Mouse (Mus musculus) macrophage (primary cell): ENCODE measurements at regions not wholly inside any gene's neighbourhood (a gene's known extent, or its start where the extent isn't known, plus 50 kb on each side); places are given as distances from the start of the nearest gene placed in this dataset.
A peak's percentile ranks its signal among the peaks of the same experiment; 100 is the strongest.
"Not testable (repeated sequence)": the region's sequence is repeated elsewhere in the genome, so short reads cannot be mapped to it uniquely, and the experiment has no call there.

ENCODE experiments used
- H3K27ac ChIP-seq: fragments of 350-480 bp; formaldehyde crosslinking; 2 replicates; pipeline ENCODE4 v1.9.0; 2021
- H3K36me3 ChIP-seq: fragments of 350-480 bp; formaldehyde crosslinking; 2 replicates; pipeline ENCODE4 v1.9.0; 2021; ENCODE audit errors: inconsistent target
- H3K4me3 ChIP-seq: fragments of 350-480 bp; formaldehyde crosslinking; 2 replicates; pipeline ENCODE4 v1.9.0; 2021; ENCODE audit errors: inconsistent target
- H3K79me2 ChIP-seq: fragments of 350-480 bp; formaldehyde crosslinking; 2 replicates; pipeline ENCODE4 v1.9.0; 2021; ENCODE audit errors: inconsistent target
- WGBS: methylation state at CpG from one replicate; pipeline ENCODE4 v1.1.7; 2026; ENCODE audit warnings: inconsistent platforms; ENCODE audit not compliant: missing documents; 5-methylcytosine and 5-hydroxymethylcytosine counted together

DNA sequence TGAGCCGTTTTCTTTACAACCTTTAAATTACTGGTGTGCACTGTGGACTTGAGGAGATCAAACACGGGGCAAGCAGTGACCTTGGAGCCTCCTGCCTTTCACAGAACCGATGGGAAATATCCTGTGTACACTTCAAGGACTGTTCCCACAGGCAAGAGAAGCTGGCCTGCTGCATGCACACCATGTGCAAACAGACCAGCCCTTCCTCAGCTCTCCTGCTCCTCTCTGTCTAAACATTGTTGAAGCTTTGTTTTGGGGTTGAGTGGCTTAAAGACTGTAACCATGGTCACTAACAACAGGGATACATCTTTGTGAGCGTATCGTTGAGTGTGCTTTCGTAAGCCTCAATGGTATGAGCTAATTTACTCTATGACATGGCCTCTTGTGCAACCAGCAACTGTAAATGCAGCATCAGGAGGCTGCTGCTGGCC lies 50.2 kb upstream of the Agps start:
- H3K36me3 ChIP-seq, result no peaks in the 10 kb centered on the region
- no peak overlapping the region for H3K4me3 ChIP-seq
- H3K79me2 ChIP-seq, result peaks cover 29% of the 10 kb centered on the region; the same call in 1 of the 2 replicates
- H3K27ac ChIP-seq, result peak overlapping the region; percentile 24
- WGBS, result 51% methylated on average over 6 of the region's 6 CpGs

DNA sequence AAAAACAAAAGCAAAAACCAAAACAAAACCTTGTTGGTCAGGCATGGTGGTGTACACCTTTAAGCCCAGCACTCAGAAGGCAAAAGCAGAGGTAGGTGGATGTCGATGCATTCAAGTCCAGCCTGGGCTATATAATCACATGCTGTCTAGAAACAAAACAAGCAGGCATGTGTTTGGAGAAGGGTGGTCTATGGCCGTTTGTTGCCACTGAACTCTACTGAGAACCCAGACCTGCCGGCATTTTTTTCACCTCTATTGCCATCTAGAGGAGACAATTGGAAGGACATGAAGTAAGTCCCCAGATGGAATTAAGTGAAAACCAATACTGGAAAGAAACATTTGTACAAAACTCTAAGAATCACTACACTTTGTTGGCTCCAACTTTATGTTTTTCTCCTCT lies 50.9 kb upstream of the Agps start:
- H3K4me3 ChIP-seq, result no peak overlapping the region
- no peaks in the 10 kb centered on the region for H3K36me3 ChIP-seq
- 2% methylated on average over 3 of the region's 3 CpGs for WGBS
- H3K27ac ChIP-seq, result peak overlapping the region; percentile 24
- peaks cover 29% of the 10 kb centered on the region; the same call in 1 of the 2 replicates for H3K79me2 ChIP-seq

DNA sequence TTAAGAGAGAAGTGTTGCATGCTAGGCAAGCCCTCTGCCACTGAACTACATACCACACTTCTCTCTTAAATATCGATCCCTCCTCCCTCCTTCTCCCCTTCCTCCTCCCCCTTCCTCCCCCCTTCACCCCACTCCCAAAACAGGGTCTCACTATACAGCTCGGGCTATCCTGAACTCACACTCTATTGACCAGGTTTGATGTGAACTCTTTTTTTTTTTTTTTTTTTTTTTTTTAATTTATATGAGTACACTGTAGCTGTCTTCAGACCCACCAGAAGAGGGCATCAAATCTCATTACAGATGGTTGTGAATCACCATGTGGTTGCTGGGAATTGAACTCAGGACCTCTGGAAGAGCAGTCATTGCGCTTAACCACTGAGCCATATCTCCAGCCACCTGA lies 53.3 kb upstream of the Agps start:
- H3K79me2 ChIP-seq, result peaks cover 29% of the 10 kb centered on the region; the same call in 1 of the 2 replicates
- WGBS, result 92% methylated on average over 2 of the region's 3 CpGs
- H3K4me3 ChIP-seq, H3K36me3 ChIP-seq: not testable (repeated sequence)
- H3K27ac ChIP-seq, result peak overlapping the region; percentile 84

- Histone ChIP-seq H3K36me3 (no peaks in the 10 kb centered on the region), H3K79me2 (peaks cover 29% of the 10 kb centered on the region; the same call in 1 of the 2 replicates), H3K4me3 (peak overlapping the region; percentile 19), H3K27ac (peak overlapping the region; percentile 84)
- WGBS, result 2% methylated on average over 5 of the region's 6 CpGs
Measured at GRCm38 (mm10) chr2:75777040-75777451, 54.9 kb upstream of the Agps start.

GRCm38 (mm10) chr2:75776533-75776932 lies 55.4 kb upstream of the Agps start:
- Histone ChIP-seq H3K79me2 (peaks cover 26% of the 10 kb centered on the region; the same call in 1 of the 2 replicates), H3K4me3 (no peak overlapping the region; the same call in 1 of the 2 replicates), H3K36me3 (no peaks in the 10 kb centered on the region), H3K27ac (peak overlapping the region; percentile 84)
- WGBS, result 10% methylated on average over 12 of the region's 12 CpGs

DNA sequence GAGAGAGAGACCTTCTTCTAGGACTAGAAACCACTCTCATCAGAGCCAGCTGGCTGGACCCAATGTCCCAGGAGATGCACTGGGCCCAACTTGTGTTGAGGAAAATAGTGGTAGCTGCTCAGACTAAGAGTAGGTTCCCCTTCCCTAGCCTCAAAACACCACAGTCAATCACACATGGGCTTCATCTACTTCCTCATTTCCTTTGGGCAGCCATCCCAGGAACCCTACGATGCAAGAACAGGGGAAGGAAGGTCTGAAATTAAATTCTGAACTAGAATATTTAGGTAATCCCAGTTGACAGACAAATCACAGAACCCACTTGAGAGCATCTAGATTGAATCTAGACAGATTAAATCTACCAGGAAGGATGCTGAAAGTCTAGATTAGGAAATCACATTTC lies 56.8 kb upstream of the Agps start:
- peak overlapping the region; percentile 94 for H3K27ac ChIP-seq
- no peak overlapping the region for H3K4me3 ChIP-seq
- peaks cover 13% of the 10 kb centered on the region; the same call in 1 of the 2 replicates for H3K79me2 ChIP-seq
- H3K36me3 ChIP-seq, result no peaks in the 10 kb centered on the region
- 11% methylated on average over 1 of the region's 1 CpGs for WGBS

DNA sequence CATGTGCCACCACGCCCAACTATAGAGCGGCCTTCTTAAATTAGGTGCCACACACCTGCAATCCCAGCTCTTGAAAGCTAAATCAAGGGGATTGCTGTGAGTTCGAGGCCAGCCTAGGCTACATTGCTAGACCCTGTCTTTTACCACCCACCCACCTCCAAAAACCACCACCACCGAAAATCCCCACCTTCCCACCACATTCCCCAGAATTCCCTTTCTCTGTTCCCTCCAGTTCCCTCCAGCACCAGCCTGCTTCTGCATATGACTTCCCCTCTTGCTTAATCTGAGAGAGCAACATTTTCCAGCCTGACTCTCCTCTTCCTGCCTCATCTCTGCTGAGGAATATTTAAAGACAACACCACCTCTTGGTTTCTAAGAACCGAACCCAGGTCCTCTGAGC lies 58.5 kb upstream of the Agps start:
- Histone ChIP-seq H3K36me3 (no peaks in the 10 kb centered on the region), H3K79me2 (peaks cover 5% of the 10 kb centered on the region; the same call in 1 of the 2 replicates), H3K27ac (peak overlapping the region; percentile 94), H3K4me3 (no peak overlapping the region)
- WGBS, result 67% methylated on average over 5 of the region's 5 CpGs

DNA sequence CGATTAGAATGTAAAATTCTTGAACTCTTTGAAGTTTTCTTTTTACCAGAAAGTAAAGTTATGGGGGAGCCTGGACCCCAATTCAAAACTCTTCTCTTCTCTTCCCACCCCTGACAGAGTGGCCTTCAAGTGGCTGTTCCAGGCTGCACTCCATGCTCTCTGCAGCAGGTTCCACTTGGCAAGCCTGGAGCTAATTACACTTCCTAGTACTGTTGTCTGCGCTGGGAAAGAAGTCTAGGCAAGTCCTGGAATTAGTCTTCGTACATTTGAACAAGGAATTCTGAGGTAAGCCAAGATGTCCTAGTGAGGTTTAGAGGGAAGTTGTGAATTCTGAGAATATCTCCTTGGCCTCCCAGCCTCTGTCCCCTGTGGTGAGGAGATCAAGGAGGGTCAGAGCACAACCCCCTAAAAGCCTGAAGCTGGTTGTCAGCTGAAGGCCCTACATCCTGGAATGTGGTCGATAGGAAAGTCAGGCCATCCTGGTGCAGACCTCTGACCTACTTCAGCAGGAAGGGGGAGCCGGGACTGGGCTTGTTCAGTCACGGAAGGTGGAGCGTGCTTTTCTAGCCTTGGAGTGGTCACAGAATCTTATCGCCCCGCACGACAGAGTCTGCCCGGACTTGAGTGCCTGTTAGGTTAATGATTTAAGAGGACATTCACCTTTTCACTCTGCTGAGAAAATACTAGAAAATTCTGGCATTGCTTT lies 59.6 kb upstream of the Agps start:
- Histone ChIP-seq H3K27ac (peak overlapping the region; percentile 94), H3K36me3 (no peaks in the 10 kb centered on the region), H3K79me2 (peaks cover 5% of the 10 kb centered on the region; the same call in 1 of the 2 replicates), H3K4me3 (no peak overlapping the region)
- WGBS, result 89% methylated on average over 11 of the region's 11 CpGs

DNA sequence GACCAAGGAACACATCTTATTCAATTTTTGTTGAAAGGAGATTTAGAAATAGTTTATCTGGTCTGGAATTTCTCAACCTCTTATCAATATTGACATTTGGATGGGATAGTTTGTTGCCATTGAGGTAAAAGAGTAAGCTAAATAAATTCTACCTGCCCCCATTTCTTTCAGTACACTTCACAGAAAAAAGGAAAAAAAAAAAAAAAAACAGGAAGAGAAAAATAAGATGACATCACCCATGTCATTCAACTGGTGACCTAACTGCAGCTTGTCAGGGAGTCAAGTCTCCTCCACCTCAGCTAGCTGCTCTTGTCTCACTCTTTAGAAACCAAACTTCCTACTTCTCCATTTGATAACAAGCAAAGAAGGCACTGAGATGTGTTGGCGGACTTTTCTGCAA lies 61.3 kb upstream of the Agps start:
- Histone ChIP-seq H3K4me3 (no peak overlapping the region), H3K27ac (peak overlapping the region; percentile 83), H3K36me3 (no peaks in the 10 kb centered on the region), H3K79me2 (peaks cover 5% of the 10 kb centered on the region; the same call in 1 of the 2 replicates)
- 43% methylated on average over 1 of the region's 1 CpGs for WGBS

DNA sequence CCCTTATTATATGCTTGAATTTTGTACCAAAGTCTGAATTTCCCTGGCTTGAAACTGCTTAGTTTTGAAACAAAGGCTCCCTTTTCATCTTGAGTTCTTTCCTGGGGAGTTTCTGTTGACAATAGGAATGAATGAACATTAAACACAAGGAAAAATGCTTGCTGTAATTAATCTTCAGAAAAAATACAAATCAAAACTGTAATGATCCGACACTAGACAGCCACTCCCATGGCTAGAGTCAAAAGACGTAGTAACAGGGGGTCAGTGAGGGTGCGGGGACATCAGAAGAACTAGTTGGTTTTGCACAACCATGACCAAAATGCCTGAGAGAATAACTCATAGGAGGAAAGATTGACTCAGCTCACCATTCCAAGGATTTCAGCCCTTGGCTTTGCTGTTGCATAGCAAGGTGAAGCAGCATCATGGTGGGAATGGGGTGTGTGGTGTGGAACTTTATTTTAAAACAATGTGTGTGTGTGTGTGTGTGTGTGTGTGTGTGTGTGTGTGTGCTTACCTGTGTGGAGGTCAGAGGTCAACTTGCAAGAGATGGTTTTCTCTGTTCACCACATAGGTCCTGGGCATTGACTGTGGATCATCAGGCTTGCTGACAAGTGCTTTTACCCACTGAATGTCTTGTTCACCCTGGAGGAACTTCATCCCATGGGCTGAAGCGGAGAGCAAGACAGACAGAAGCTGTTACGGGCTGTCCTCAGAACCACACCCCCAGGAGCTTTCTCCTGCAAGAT lies 63.2 kb upstream of the Agps start:
- Histone ChIP-seq H3K36me3 (no peaks in the 10 kb centered on the region), H3K79me2 (peaks cover 5% of the 10 kb centered on the region; the same call in 1 of the 2 replicates), H3K27ac (peak overlapping the region; percentile 83), H3K4me3 (no peak overlapping the region)
- 95% methylated on average over 5 of the region's 5 CpGs for WGBS

DNA sequence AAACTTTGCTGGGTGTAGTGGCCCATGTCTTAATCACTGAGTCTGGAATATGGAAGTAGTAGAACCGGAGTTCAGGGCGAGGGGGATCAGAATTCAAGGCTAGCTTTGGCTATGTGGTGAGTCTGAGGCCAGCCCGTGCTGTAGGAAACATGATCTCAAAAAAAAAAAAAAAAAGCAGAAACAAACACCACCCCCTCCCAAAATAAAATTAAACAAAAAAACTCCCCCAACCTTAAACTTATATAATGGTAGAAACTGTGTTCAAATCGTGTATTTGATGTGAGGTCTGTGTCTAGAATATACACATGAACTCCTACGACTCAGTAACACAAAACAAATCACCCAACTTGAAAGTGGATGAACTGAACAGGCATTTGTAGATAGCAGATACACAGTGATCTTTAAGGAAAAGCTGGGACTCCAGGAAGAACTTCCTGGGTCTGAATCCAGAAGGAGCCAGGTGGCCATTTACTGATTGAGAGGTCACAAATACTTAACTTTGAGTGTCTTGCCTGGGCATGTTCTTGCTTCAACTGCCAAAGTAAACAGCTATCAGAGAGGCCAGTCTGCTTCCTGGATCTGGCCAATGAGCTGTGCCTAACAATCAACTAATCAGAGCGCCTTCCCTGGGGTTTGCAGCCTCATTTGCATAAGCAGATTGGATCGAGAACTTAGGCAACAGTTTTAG lies 63.6 kb upstream of the Nfe2l2 start:
- Histone ChIP-seq H3K4me3 (no peak overlapping the region), H3K27ac (peak overlapping the region; percentile 83), H3K79me2 (peaks cover 5% of the 10 kb centered on the region; the same call in 1 of the 2 replicates), H3K36me3 (no peaks in the 10 kb centered on the region)
- WGBS, result 63% methylated on average over 7 of the region's 7 CpGs

- Histone ChIP-seq H3K36me3 (no peaks in the 10 kb centered on the region), H3K79me2 (peaks cover 5% of the 10 kb centered on the region; the same call in 1 of the 2 replicates), H3K4me3 (no peak overlapping the region), H3K27ac (no peak overlapping the region; the same call in 1 of the 2 replicates)
- 93% methylated on average over 4 of the region's 4 CpGs for WGBS
Measured at GRCm38 (mm10) chr2:75765403-75765802, 61.0 kb upstream of the Nfe2l2 start.

GRCm38 (mm10) chr2:75763252-75763651 lies 58.8 kb upstream of the Nfe2l2 start:
- Histone ChIP-seq H3K79me2 (no peaks in the 10 kb centered on the region; the same call in 1 of the 2 replicates), H3K27ac (peak overlapping the region; percentile 78), H3K36me3 (no peaks in the 10 kb centered on the region), H3K4me3 (no peak overlapping the region)
- 0% methylated on average over 3 of the region's 3 CpGs for WGBS

DNA sequence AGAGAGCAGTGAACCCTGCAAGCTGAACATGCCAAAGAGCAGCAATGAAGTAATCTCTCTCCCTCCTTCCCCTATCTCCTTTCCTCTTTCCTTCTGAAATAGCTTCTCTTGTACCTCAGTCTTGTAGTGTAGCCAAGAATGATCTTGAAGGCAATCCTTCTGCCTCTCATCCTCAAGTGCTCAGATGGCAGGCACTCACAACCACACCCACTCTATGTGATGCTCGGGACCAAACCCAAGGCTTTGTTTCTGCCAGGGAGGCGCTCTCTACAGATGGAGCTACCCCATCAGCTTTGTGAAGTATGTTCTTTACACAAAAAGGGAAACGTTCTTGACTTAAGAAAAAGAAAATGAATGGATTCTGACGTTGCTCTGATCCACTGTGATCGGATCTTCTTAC lies 57.6 kb upstream of the Nfe2l2 start:
- Histone ChIP-seq H3K36me3 (no peaks in the 10 kb centered on the region), H3K27ac (peak overlapping the region; percentile 78; the same call in 1 of the 2 replicates), H3K79me2 (no peaks in the 10 kb centered on the region; the same call in 1 of the 2 replicates), H3K4me3 (no peak overlapping the region)
- 88% methylated on average over 5 of the region's 5 CpGs for WGBS
